Mouse (Mus musculus) midbrain, embryonic 14.5 days (tissue): ENCODE results near the gene Ccdc116. TPM values are rescaled to one million over a fixed set of nuclear protein-coding genes. Genes with fewer than 3 reads are reported as not detected.
"Not testable (repeated sequence)": the region's sequence is repeated elsewhere in the genome, so short reads cannot be mapped to it uniquely, and the experiment has no call there.

ENCODE experiments used
- ATAC-seq: fragments of 200-750 bp; cut with Nextera tagmentation; 2 replicates; pipeline ENCODE4 v1.8.0; 2017; ENCODE audit warnings: moderate number of reproducible peaks, moderate library complexity; ENCODE audit not compliant: low FRiP score, low TSS enrichment
- DNase-seq: peaks from one replicate; pipeline ENCODE4 v3.0.0-alpha.2; 2015
- H3K27ac ChIP-seq: fragments of 300-500 bp; sonication (generic); replicated peaks from 2 replicates; pipeline ENCODE4 v1.5.1; 2014; ENCODE audit warnings: mild to moderate bottlenecking, low read depth, low read length, moderate library complexity
- H3K27me3 ChIP-seq: fragments of 300-500 bp; sonication (generic); 2 replicates; pipeline ENCODE4 v1.6.1; 2014; ENCODE audit warnings: low read length, control low read depth, mixed read lengths; ENCODE audit not compliant: control insufficient read depth, insufficient read depth
- H3K36me3 ChIP-seq: fragments of 300-500 bp; sonication (generic); 2 replicates; pipeline ENCODE4 v1.6.1; 2014; ENCODE audit warnings: low read length, control low read depth; ENCODE audit not compliant: control insufficient read depth, insufficient read depth
- H3K4me1 ChIP-seq: fragments of 300-500 bp; sonication (generic); 2 replicates; pipeline ENCODE4 v1.6.1; 2014; ENCODE audit warnings: mild to moderate bottlenecking, antibody characterized with exemption, low read length, control low read depth; ENCODE audit not compliant: control insufficient read depth, insufficient read depth
- H3K4me2 ChIP-seq: fragments of 300-500 bp; sonication (generic); 2 replicates; pipeline ENCODE4 v1.6.1; 2014; ENCODE audit warnings: mild to moderate bottlenecking, low read length, moderate library complexity
- H3K4me3 ChIP-seq: fragments of 300-500 bp; sonication (generic); replicated peaks from 2 replicates; pipeline ENCODE4 v1.5.1; 2014; ENCODE audit warnings: low read depth, low read length
- H3K9ac ChIP-seq: fragments of 300-500 bp; sonication (generic); replicated peaks from 2 replicates; pipeline ENCODE4 v1.6.1; 2014; ENCODE audit warnings: mild to moderate bottlenecking, low read length, moderate library complexity
- H3K9me3 ChIP-seq: fragments of 300-500 bp; sonication (generic); 2 replicates; pipeline ENCODE4 v1.6.1; 2016; ENCODE audit warnings: low read length, control low read depth, mixed read lengths; ENCODE audit not compliant: control insufficient read depth
- WGBS: fragments of 180-500 bp; shearing (Covaris S2); extraction: QIAGEN DNeasy Blood & Tissue Kit; methylation state at CpG from one replicate; pipeline ENCODE4 v1.1.7; 2014; 5-methylcytosine and 5-hydroxymethylcytosine counted together
- polyA plus RNA-seq: library from polyadenylated mRNA; unstranded; fragments of >200 nt; fragmentation: Nextera tagmentation; extraction: Ambion mirVana; gene quantifications from 2 replicates; pipeline ENCODE4 v1.2.1, GENCODE M21; 2014

Gene Ccdc116
- polyA plus RNA-seq, 1 experiment from 2014 or later, result 2.0 TPM

DNA sequence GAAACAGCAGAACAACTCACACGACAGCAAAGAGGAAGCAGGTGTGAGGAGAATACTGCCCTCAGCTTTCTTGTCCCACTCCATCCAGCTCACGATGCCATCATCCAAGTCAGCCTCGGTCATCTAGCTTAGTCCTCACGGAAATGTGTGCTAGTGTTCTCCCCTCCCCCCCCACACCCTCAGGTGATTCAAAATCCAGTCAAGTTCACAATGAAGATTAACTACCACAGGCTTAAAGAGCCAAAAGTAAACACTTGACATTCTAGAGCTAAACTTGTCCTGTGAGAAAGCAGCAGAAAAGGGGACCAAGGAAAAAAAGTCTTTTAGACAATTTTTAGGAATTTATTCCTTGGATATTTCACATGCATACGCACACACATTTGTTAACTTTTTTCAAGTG lies 21.0 kb upstream of the Ccdc116 start:
- no peak for DNase-seq
- no peak overlapping the region for H3K4me3 ChIP-seq
- H3K4me2 ChIP-seq, result no peak overlapping the region
- no peak overlapping the region for H3K9ac ChIP-seq
- ATAC-seq, result no peak
- H3K9me3 ChIP-seq, result no peaks in the 10 kb centered on the region
- H3K4me1 ChIP-seq, result no peaks in the 10 kb centered on the region
- peaks cover 35% of the 10 kb centered on the region for H3K36me3 ChIP-seq
- H3K27ac ChIP-seq, result no peak overlapping the region
- H3K27me3 ChIP-seq, result no peaks in the 10 kb centered on the region
- 93% methylated on average over 5 of the region's 5 CpGs for WGBS

DNA sequence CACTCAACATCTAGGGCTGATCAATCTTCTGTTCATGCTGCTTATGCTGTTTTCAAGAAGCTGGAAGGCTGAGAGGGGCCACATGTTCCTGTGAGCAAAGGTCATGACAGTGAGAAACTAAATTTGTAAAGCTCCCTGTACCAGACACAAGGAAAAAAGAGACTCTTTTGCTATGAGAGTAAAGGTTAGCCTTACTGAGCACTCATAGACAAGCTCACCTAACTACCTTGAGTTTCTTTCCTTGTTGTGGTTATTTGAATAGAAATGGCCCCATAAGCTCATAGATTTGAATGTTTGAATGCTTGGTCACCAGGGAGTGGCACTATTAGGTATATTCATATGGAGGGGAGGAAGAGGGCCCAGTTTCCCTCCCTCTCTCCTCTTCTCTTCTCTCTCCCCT lies 20.1 kb upstream of the Ccdc116 start:
- ATAC-seq, result no peak

DNA sequence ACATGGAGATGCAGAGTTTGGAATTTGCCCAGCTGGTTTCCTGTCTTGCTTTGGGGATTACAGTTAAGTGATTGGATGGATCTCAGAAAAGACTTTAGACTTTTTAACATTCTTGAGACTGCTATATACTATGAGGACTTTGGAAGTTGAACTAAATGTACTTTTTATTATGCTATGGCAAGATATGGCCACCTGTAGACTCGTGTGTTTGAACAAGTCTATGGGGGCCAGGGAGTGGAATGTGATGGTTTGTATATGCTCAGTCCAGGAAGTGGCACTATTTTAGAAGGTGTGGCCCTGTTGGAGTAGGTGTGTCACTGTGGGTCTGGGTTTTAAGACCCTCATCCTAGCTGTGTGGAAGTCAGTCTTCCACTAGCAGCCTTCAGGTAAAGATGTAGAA lies 18.4 kb upstream of the Ccdc116 start:
- not testable (repeated sequence) for H3K9ac ChIP-seq, H3K9me3 ChIP-seq, ATAC-seq, H3K4me2 ChIP-seq, H3K4me1 ChIP-seq, H3K4me3 ChIP-seq, DNase-seq, H3K27me3 ChIP-seq, H3K27ac ChIP-seq
- peaks cover 26% of the 10 kb centered on the region; the same call in 1 of the 2 replicates for H3K36me3 ChIP-seq
- 97% methylated on average over 1 of the region's 1 CpGs for WGBS

More for the DNA sequence above, 20.1 kb upstream of the Ccdc116 start:
- no peak for DNase-seq
- peaks cover 26% of the 10 kb centered on the region for H3K36me3 ChIP-seq
- no peak overlapping the region for H3K27ac ChIP-seq
- H3K4me1 ChIP-seq, result no peaks in the 10 kb centered on the region
- no peak overlapping the region for H3K4me3 ChIP-seq
- H3K9me3 ChIP-seq, result no peaks in the 10 kb centered on the region
- H3K4me2 ChIP-seq, result no peak overlapping the region
- no peaks in the 10 kb centered on the region for H3K27me3 ChIP-seq
- H3K9ac ChIP-seq, result no peak overlapping the region

DNA sequence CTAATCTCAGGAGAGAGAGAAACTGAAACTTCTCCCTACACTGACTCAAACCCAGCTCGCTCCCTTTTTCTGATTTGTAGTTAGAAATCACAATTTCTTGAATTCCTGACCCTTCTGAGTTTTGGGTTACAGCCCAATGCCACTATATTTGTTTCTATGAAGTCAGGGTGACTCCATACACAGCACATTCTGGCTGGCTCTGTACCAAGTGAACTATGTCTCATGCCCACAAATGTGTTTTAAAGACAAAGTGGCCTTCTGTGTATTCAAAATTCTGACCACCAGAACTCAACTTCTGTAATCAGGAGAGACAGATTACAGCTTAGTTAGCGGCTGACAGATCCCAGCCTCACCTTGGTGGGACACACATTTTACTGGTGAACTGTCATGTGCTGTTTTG lies 7.3 kb upstream of the Ccdc116 start:
- H3K4me2 ChIP-seq, result no peak overlapping the region
- ATAC-seq (no peak), DNase-seq (no peak)
- no peaks in the 10 kb centered on the region for H3K27me3 ChIP-seq
- no peak overlapping the region for H3K4me3 ChIP-seq
- no peak overlapping the region for H3K9ac ChIP-seq
- peaks cover 60% of the 10 kb centered on the region for H3K36me3 ChIP-seq
- H3K9me3 ChIP-seq, result no peaks in the 10 kb centered on the region
- H3K27ac ChIP-seq, result no peak overlapping the region
- 99% methylated on average over 2 of the region's 2 CpGs for WGBS
- H3K4me1 ChIP-seq, result no peaks in the 10 kb centered on the region

DNA sequence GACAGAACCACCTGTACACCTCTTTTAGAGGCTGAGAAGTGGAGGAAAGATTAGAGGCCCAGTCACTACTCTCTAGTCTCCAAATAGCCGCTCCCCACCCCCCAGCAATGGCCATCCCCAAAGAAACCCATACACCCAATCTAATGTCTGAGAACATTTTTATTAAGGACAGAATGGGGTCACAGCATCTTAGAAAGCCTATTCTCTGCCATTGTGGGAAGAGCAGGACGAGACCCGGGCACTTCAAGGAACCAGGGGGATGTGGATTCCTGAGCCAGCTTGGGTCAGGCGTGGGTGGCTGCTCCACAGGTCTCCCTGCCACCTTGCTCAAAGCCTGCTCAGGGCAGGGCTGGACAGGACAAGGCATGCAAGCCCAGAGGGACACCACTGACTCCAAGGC lies 4.8 kb upstream of the Ccdc116 start:
- peaks cover 10% of the 10 kb centered on the region for H3K4me1 ChIP-seq
- H3K9me3 ChIP-seq, result no peaks in the 10 kb centered on the region
- ATAC-seq, result no peak
- DNase-seq, result no peak
- WGBS, result 96% methylated on average over 4 of the region's 4 CpGs
- H3K4me2 ChIP-seq, result no peak overlapping the region
- H3K36me3 ChIP-seq, result peaks cover 40% of the 10 kb centered on the region
- H3K27me3 ChIP-seq, result no peaks in the 10 kb centered on the region; the same call in 1 of the 2 replicates
- H3K9ac ChIP-seq, result no peak overlapping the region
- H3K27ac ChIP-seq, result no peak overlapping the region
- H3K4me3 ChIP-seq, result no peak overlapping the region

DNA sequence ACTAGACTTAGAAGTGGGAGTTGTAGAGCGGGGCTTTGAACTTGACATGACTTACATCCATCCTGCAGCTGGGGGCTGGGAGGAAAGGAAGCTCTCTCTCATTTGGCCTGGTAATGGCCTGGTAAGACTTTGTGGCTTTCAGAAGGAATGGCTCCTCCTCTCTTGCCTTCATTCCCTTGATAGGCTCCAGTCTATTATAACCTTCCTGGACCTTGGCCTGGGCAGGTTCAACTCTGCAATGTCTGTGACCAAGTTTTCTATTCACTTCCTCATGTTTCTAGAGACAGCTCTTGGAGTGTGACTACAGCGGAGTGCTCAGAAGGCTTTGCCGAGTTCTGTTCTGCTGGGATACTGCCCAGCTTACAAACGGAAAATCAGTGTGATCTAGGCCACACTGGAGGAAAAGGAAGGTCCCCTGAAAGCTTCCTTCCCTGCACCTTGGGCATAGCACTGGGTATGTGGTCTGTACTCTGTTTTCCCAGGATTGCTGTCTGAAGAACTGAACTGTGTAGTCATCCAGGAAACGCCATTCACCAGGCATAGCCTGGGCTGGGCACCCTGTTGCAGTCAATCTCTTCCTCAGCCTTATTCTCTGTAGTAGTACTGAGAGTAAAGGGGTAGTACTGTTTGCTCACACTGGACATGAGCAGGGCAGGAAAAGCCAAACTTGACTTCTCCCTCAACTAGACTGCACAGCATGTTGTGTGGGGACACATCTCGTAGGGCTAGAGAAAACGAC lies 3.7 kb upstream of the Ccdc116 start:
- ATAC-seq (no peak), DNase-seq (no peak)
- Histone ChIP-seq H3K9ac (no peak overlapping the region), H3K27ac (no peak overlapping the region), H3K9me3 (no peaks in the 10 kb centered on the region), H3K36me3 (peaks cover 39% of the 10 kb centered on the region), H3K4me1 (peaks cover 10% of the 10 kb centered on the region), H3K4me3 (no peak overlapping the region), H3K27me3 (no peaks in the 10 kb centered on the region; the same call in 1 of the 2 replicates), H3K4me2 (no peak overlapping the region)
- WGBS, result 88% methylated on average over 7 of the region's 7 CpGs

DNA sequence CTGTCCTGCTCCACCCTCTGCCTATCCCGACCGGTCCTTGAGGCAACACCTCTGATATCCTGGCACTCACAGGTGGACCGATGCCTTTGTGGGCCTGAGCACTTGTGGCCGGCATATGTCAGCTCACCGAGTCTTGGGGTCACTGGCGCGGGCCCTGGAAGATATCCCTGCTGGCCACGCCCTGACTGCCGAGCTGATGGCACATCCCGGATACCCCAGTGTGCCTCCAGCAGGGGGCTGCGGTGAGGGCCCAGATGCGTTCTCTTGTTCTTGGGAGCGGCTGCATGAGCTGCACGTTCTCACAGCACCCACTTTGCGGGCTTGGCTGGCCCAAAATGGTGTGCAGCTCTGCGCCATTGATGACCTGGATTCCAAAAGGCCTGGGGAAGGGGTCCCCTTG lies 1.1 kb upstream of the Ccdc116 start:
- Histone ChIP-seq H3K27ac (no peak overlapping the region), H3K9me3 (no peaks in the 10 kb centered on the region), H3K4me3 (peak overlapping the region; percentile 60), H3K36me3 (peaks cover 19% of the 10 kb centered on the region), H3K27me3 (no peaks in the 10 kb centered on the region; the same call in 1 of the 2 replicates), H3K4me2 (peak overlapping the region; percentile 90), H3K9ac (peak overlapping the region; percentile 71), H3K4me1 (peaks cover 10% of the 10 kb centered on the region)
- 6% methylated on average over 16 of the region's 16 CpGs for WGBS
- ATAC-seq, result peak; percentile 18; the same call in 1 of the 2 replicates
- DNase-seq, result peak; percentile 58

DNA sequence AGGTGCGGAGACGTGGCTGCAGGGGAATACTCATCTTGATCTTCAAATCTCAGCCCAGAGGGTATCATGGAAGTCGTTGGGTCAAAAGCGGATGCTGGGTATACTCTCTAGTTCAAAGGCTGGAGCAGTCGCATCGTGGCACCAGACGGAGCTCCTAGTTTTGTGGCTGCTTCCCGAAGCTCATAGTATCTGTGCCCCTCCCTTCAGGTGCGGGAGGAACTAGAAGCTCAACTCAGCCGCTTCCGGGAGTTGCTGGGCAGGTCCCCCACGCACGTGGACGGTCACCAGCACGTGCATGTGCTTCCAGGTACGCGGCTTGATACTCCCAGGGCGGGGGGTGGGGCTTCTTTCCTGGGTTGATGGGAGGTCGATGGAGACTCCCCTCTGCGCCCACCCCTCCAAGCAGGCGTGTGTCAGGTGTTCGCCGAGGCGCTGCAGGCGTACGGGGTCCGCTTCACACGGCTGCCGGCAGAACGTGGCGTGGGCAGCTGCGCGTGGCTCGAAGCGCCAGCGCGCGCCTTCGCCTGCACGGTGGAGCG lies 431 bp upstream of the Ccdc116 start:
- DNase-seq (peak; percentile 67), ATAC-seq (peak; percentile 44)
- peaks cover 10% of the 10 kb centered on the region for H3K4me1 ChIP-seq
- H3K27me3 ChIP-seq, result no peaks in the 10 kb centered on the region; the same call in 1 of the 2 replicates
- peak overlapping the region; percentile 52; the same call in 1 of the 2 replicates for H3K27ac ChIP-seq
- H3K9me3 ChIP-seq, result no peaks in the 10 kb centered on the region
- peaks cover 14% of the 10 kb centered on the region for H3K36me3 ChIP-seq
- H3K4me2 ChIP-seq, result peak overlapping the region; percentile 90
- H3K9ac ChIP-seq, result peak overlapping the region; percentile 71
- H3K4me3 ChIP-seq, result peak overlapping the region; percentile 60
- under 1% methylated on average over 41 of the region's 41 CpGs for whole genome bisulfite sequencing

DNA sequence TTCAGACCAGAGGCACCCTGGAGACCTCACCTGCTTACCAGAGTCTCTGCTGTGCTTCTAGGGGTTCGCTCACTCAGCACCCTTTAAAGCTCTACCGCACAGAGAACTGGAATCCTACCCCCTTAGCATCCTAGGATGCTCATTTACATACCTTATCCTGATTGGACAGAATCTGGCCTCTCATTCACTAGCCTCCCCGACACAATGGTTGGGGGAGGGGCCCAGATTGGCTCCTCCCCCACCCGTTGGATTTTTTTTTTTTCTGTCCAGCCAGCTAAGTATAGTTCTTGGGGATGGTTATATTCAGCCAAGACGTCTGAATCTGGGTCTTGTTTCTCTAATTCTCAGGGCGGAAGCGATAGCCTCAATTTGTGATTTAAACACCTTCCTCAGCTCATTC lies 2.7 kb downstream of the Ccdc116 start, which contains the start of gene Ydjc:
Gene Ydjc, plus strand, starts transcription at position 283 of the 400 bp plus-strand sequence.
- H3K4me3 ChIP-seq, result no peak within 1 kb of the TSS
- H3K36me3 ChIP-seq, result no peaks in the 10 kb centered on the region
- H3K9me3 ChIP-seq, result no peaks in the 10 kb centered on the region
- H3K27me3 ChIP-seq, result no peaks in the 10 kb centered on the region; the same call in 1 of the 2 replicates
- WGBS, result 19% methylated on average over 7 of the region's 7 CpGs
- DNase-seq (peak; percentile 38), ATAC-seq (no peak)
- no peak within 1 kb of the TSS for H3K27ac ChIP-seq
- peaks cover 10% of the 10 kb centered on the region for H3K4me1 ChIP-seq
- H3K4me2 ChIP-seq, result no peak within 1 kb of the TSS
- no peak within 1 kb of the TSS for H3K9ac ChIP-seq
